ENCODE assay signal across 28 mouse cellular contexts in the genomic region with DNA sequence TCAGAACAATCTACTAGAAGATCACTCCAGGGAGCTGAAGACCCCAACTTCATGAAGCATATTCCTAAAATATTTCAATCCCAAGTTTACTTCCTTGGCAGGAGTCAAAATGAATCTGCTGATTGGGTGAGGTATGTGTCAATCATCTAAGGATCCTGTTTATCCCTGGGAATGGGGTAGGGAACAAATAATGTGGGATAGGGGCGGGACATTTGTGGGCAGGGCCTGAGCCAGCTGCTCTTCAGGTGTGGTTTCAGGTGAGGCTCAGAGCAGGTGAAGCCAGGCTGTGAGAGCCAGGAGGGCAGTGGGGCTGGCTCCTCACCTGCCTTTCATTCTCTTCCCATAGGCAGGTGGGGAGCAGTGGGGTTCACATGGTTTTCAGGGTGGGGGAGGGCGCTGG. TPM values are rescaled to one million over a fixed set of nuclear protein-coding genes. Genes with fewer than 3 reads are reported as not detected.
DNase-seq lines count a peak whose midpoint lies in the region; ATAC-seq and TF ChIP-seq lines count a peak whose summit lies in the region.
"Had no signal": no experiment of that assay in that cellular context is flagged by ENCODE, and none has a peak within 500 bp of the region (broad histone marks: within the 10 kb centered on the region; RNA-seq: fewer than 3 reads in every experiment).

No protein-coding gene starts in this region.

- no peaks in the 10 kb centered on the region for H3K36me3 ChIP-seq in intestine, embryonic 16.5 days (ENCODE audit: control insufficient read depth, insufficient read depth, low read length)
- no peaks in the 10 kb centered on the region for H3K36me3 ChIP-seq in stomach, embryonic 16.5 days (ENCODE audit: control insufficient read depth, insufficient read depth, low read length)
- H3K36me3 ChIP-seq in forebrain, embryonic 14.5 days (ENCODE audit: control insufficient read depth, insufficient read depth, low read length) = no peaks in the 10 kb centered on the region
- H3K36me3 ChIP-seq: embryonic facial prominence, embryonic 13.5 days; forebrain, embryonic 10.5 days; G1E; heart, embryonic 10.5 days; heart, embryonic 13.5 days had no signal

- no peak overlapping the region for H3K4me2 ChIP-seq in intestine, embryonic 16.5 days (ENCODE audit: low read depth, low read length)
- H3K4me2 ChIP-seq in stomach, embryonic 16.5 days (ENCODE audit: low read depth, low read length) = no peak overlapping the region
- H3K4me2 ChIP-seq in forebrain, embryonic 14.5 days (ENCODE audit: low read length) = no peak overlapping the region
- H3K4me2 ChIP-seq: embryonic facial prominence, embryonic 13.5 days; forebrain, embryonic 13.5 days; heart, embryonic 13.5 days; hindbrain, embryonic 14.5 days had no signal

- 57% methylated on average over 2 of the region's 2 CpGs for WGBS in intestine, embryonic 16.5 days
- 47% methylated on average over 2 of the region's 2 CpGs for WGBS in stomach, embryonic 16.5 days
- 69% methylated on average over 2 of the region's 2 CpGs for WGBS in forebrain, embryonic 14.5 days

- H3K9ac ChIP-seq in intestine, embryonic 16.5 days (ENCODE audit: low read depth, low read length) = no peak overlapping the region
- H3K9ac ChIP-seq in stomach, embryonic 16.5 days (ENCODE audit: low read length) = no peak overlapping the region
- no peak overlapping the region for H3K9ac ChIP-seq in forebrain, embryonic 14.5 days (ENCODE audit: low read length)
- H3K9ac ChIP-seq: embryonic facial prominence, embryonic 13.5 days; forebrain, embryonic 13.5 days; forebrain, postnatal 0 days; heart, embryonic 13.5 days; hindbrain, embryonic 14.5 days had no signal

- peak; percentile 55; the same call in 1 of the 2 replicates for ATAC-seq in intestine, embryonic 16.5 days
- ATAC-seq in stomach, embryonic 16.5 days (ENCODE audit: insufficient read depth, low FRiP score) = peak; percentile 57; the same call in 1 of the 2 replicates
- no peak for ATAC-seq in forebrain, embryonic 14.5 days
- ATAC-seq: CD4-positive, CD25-positive, alpha-beta regulatory T cell, adult 4 months; forebrain, embryonic 13.5 days; forebrain, postnatal 0 days; hindbrain, postnatal 0 days had no signal

- H3K4me3 ChIP-seq in gastrocnemius, adult 2 months = no peak overlapping the region
- H3K4me3 ChIP-seq in intestine, embryonic 16.5 days (ENCODE audit: low read length) = no peak overlapping the region
- no peak overlapping the region for H3K4me3 ChIP-seq in stomach, embryonic 16.5 days (replicated peaks; ENCODE audit: low read length)
- no peak overlapping the region for H3K4me3 ChIP-seq in forebrain, embryonic 14.5 days (ENCODE audit: low read depth, low read length)
- H3K4me3 ChIP-seq: embryonic facial prominence, embryonic 13.5 days; forebrain, embryonic 10.5 days; forebrain, embryonic 13.5 days; heart, adult 2 months; heart, embryonic 10.5 days; heart, embryonic 13.5 days had no signal

- no peaks in the 10 kb centered on the region for H3K4me1 ChIP-seq in intestine, embryonic 16.5 days (ENCODE audit: control insufficient read depth, insufficient read depth, low read length)
- H3K4me1 ChIP-seq in stomach, embryonic 16.5 days (ENCODE audit: control insufficient read depth, insufficient read depth, low read length) = no peaks in the 10 kb centered on the region
- no peaks in the 10 kb centered on the region for H3K4me1 ChIP-seq in forebrain, embryonic 14.5 days (ENCODE audit: control insufficient read depth, insufficient read depth, low read length)

- intact Hi-C loops in gastrocnemius, adult 2 months (cut with DNase I) = no loop called here

- H3K27me3 ChIP-seq in intestine, embryonic 16.5 days (replicated peaks; ENCODE audit: control insufficient read depth, insufficient read depth, low read length) = no peaks in the 10 kb centered on the region; the same call in 1 of the 2 replicates
- H3K27me3 ChIP-seq in stomach, embryonic 16.5 days (ENCODE audit: control insufficient read depth, insufficient read depth, low read length) = no peaks in the 10 kb centered on the region
- no peaks in the 10 kb centered on the region for H3K27me3 ChIP-seq in forebrain, embryonic 14.5 days (replicated peaks; ENCODE audit: control insufficient read depth, insufficient read depth, low read length)

- DNase-seq in gastrocnemius, adult 2 months = no peak
- no peak for DNase-seq in gastrocnemius, adult 18-20 months (ENCODE audit: low spot score)
- DNase-seq in ES-CJ7 (ENCODE audit: low read depth, low spot score) = peak; percentile 46
- no peak for DNase-seq in embryo, embryonic 10.5 days (ENCODE audit: low spot score)
- no peak for DNase-seq in B cell, adult 2 months
- DNase-seq in forebrain, embryonic 14.5 days (ENCODE audit: low spot score) = no peak
- DNase-seq: adrenal gland, postnatal 10 days; adrenal gland, postnatal 36 days; cerebellum, adult 8-10 months; cerebellum, postnatal 10 days; cerebellum, postnatal 36 days; forebrain, postnatal 0 days; gastrocnemius, postnatal 10 days; heart, adult 2 months; heart, postnatal 14 days; heart, postnatal 4 days; kidney, adult 2 months had no signal

- H3K9me3 ChIP-seq in intestine, embryonic 16.5 days (ENCODE audit: control insufficient read depth, low read length) = no peaks in the 10 kb centered on the region
- no peaks in the 10 kb centered on the region for H3K9me3 ChIP-seq in stomach, embryonic 16.5 days (replicated peaks; ENCODE audit: control insufficient read depth, low read length)
- no peaks in the 10 kb centered on the region for H3K9me3 ChIP-seq in forebrain, embryonic 14.5 days (replicated peaks; ENCODE audit: control insufficient read depth, low read length)
- H3K9me3 ChIP-seq: embryonic facial prominence, embryonic 13.5 days; forebrain, embryonic 10.5 days; forebrain, embryonic 13.5 days; heart, embryonic 10.5 days; heart, embryonic 13.5 days had no signal

- no peak for TF ChIP-seq CTCF in gastrocnemius, adult 2 months (IDR thresholded peaks at IDR 0.05)

- peak overlapping the region; percentile 72 for H3K27ac ChIP-seq in gastrocnemius, adult 2 months
- no peak overlapping the region for H3K27ac ChIP-seq in intestine, embryonic 16.5 days (ENCODE audit: low read length)
- no peak overlapping the region for H3K27ac ChIP-seq in stomach, embryonic 16.5 days (ENCODE audit: low read length)
- no peak overlapping the region for H3K27ac ChIP-seq in forebrain, embryonic 14.5 days (ENCODE audit: low read depth, low read length)
- H3K27ac ChIP-seq: embryonic facial prominence, embryonic 13.5 days; forebrain, embryonic 10.5 days; forebrain, embryonic 13.5 days; heart, adult 2 months; heart, embryonic 10.5 days; heart, embryonic 13.5 days; hindbrain, embryonic 14.5 days; hindbrain, postnatal 0 days had no signal

RNA-seq across cellular contexts. Expression of gene Cbfa2t3, which starts 27.9 kb away (rescaled TPM):
- 10 to 100 TPM; 18.8 to 23.4 TPM for total RNA-seq in gastrocnemius, adult 2 months (2021)
- total RNA-seq in gastrocnemius, adult 18-20 months (2021) = 10 to 100 TPM; 16.1 to 25.9 TPM
- 4.1 and 5.2 TPM in 2 replicates for polyA plus RNA-seq in intestine, embryonic 16.5 days (2015; fragmentation: Nextera tagmentation; extraction: Ambion mirVana)
- 3.2 and 4.1 TPM in 2 replicates for polyA plus RNA-seq in stomach, embryonic 16.5 days (2015; fragmentation: Nextera tagmentation; extraction: Ambion mirVana)
- 10.4 and 11.5 TPM in 2 replicates for polyA plus RNA-seq in forebrain, embryonic 14.5 days (2014; fragmentation: Nextera tagmentation; extraction: Ambion mirVana)

RNA-seq across cellular contexts. Expression of gene Acsf3, which starts 48.5 kb away (rescaled TPM):
- total RNA-seq in gastrocnemius, adult 2 months (2021) = 10 to 100 TPM; 11.1 to 16.4 TPM
- total RNA-seq in gastrocnemius, adult 18-20 months (2021) = 10 to 100 TPM; 12.4 to 12.9 TPM
- 31.4 and 34.5 TPM in 2 replicates for polyA plus RNA-seq in intestine, embryonic 16.5 days (2015; fragmentation: Nextera tagmentation; extraction: Ambion mirVana)
- polyA plus RNA-seq in stomach, embryonic 16.5 days (2015; fragmentation: Nextera tagmentation; extraction: Ambion mirVana) = 20.1 and 20.9 TPM in 2 replicates
- polyA plus RNA-seq in forebrain, embryonic 14.5 days (2014; fragmentation: Nextera tagmentation; extraction: Ambion mirVana) = 13.7 and 15.8 TPM in 2 replicates
